Mouse (Mus musculus): Measurements from ENCODE around the gene Ms4a18.

- TF ChIP-seq GATA1 (IDR thresholded peaks at IDR 0.05; ENCODE audit: borderline replicate concordance, low read length) = no peak
- TF ChIP-seq FLI1 (IDR thresholded peaks at IDR 0.05; ENCODE audit: low read length) = no peak
These were observed 580 bp downstream of the Ms4a18 start for GRCm38 (mm10) chr19:11017251-11017650.
